28 mouse cellular contexts compared by ENCODE assay signal in the genomic region with DNA sequence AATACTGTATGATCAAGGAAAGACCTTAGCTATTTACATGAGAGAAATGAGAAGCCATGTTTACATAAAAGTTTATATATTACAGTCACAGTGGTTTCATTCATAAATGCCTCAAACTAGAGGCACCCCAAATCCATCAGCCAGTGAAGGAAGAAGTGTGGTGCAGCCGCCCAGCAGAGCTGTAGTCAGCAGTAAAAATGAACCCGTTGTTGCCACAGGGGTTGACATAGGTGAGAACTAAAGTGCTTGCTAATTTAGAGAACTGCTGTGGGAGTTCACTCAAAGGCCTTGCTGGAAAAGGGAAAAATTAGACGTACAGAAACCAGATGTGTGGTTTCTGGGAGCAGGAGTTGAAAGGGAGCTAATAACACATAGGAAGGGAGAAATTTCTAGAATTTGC.
"Had no signal": no experiment of that assay in that cellular context is flagged by ENCODE, and none has a peak within 500 bp of the region (broad histone marks: within the 10 kb centered on the region; RNA-seq: fewer than 3 reads in every experiment).

No protein-coding gene starts in this region.

- H3K4me3 ChIP-seq: gastrocnemius, adult 2 months; heart, embryonic 10.5 days; heart, embryonic 12.5 days; hindbrain, embryonic 10.5 days; hindbrain, embryonic 12.5 days; intestine, embryonic 15.5 days; kidney, embryonic 15.5 days; liver, embryonic 13.5 days; liver, embryonic 15.5 days had no signal

- H3K9me3 ChIP-seq: heart, embryonic 10.5 days; heart, embryonic 12.5 days; hindbrain, embryonic 10.5 days; hindbrain, embryonic 12.5 days; intestine, embryonic 15.5 days; kidney, embryonic 15.5 days; liver, embryonic 13.5 days; liver, embryonic 15.5 days had no signal

- H3K27ac ChIP-seq: gastrocnemius, adult 2 months; heart, embryonic 10.5 days; hindbrain, embryonic 10.5 days; hindbrain, embryonic 12.5 days; hindbrain, embryonic 14.5 days; intestine, embryonic 15.5 days; kidney, embryonic 15.5 days; kidney, postnatal 0 days; liver, embryonic 13.5 days; liver, embryonic 15.5 days had no signal

- ATAC-seq: hindbrain, embryonic 16.5 days; inflammation-experienced regulatory T-cells, adult 6 months; intestine, embryonic 15.5 days; intestine, postnatal 0 days had no signal

- H3K9ac ChIP-seq: heart, embryonic 12.5 days; hindbrain, embryonic 12.5 days; hindbrain, embryonic 14.5 days; intestine, embryonic 15.5 days; kidney, embryonic 15.5 days; liver, embryonic 13.5 days; liver, embryonic 15.5 days had no signal

- H3K4me2 ChIP-seq: heart, embryonic 12.5 days; hindbrain, embryonic 12.5 days; hindbrain, embryonic 14.5 days; intestine, embryonic 15.5 days; kidney, embryonic 15.5 days; liver, embryonic 11.5 days; liver, embryonic 13.5 days; liver, embryonic 15.5 days had no signal

- H3K27me3 ChIP-seq: heart, embryonic 12.5 days; hindbrain, embryonic 12.5 days; intestine, embryonic 15.5 days; kidney, embryonic 15.5 days; liver, embryonic 13.5 days; liver, embryonic 15.5 days had no signal

- H3K4me1 ChIP-seq: heart, embryonic 10.5 days; heart, embryonic 12.5 days; hindbrain, embryonic 10.5 days; hindbrain, embryonic 12.5 days; intestine, embryonic 15.5 days; kidney, embryonic 15.5 days; liver, embryonic 13.5 days; liver, embryonic 15.5 days had no signal

- H3K36me3 ChIP-seq: heart, embryonic 10.5 days; heart, embryonic 12.5 days; hindbrain, embryonic 10.5 days; hindbrain, embryonic 12.5 days; intestine, embryonic 15.5 days; kidney, embryonic 15.5 days; liver, embryonic 13.5 days; liver, embryonic 15.5 days had no signal

- DNase-seq: gastrocnemius, adult 2 months; gastrocnemius, postnatal 10 days; gastrocnemius, postnatal 25 days; heart, adult 18-20 months; heart, postnatal 10 days; heart, postnatal 4 days; kidney, adult 18-20 months; kidney, adult 8-10 months; kidney, postnatal 14 days; kidney, postnatal 36 days; layer of hippocampus, adult 9-11 months; layer of hippocampus, postnatal 36 days; left cerebral cortex, postnatal 4 days; liver; liver, embryonic 13.5 days had no signal
